Mouse (Mus musculus): ENCODE measurements around the gene Gm5134.

DNA sequence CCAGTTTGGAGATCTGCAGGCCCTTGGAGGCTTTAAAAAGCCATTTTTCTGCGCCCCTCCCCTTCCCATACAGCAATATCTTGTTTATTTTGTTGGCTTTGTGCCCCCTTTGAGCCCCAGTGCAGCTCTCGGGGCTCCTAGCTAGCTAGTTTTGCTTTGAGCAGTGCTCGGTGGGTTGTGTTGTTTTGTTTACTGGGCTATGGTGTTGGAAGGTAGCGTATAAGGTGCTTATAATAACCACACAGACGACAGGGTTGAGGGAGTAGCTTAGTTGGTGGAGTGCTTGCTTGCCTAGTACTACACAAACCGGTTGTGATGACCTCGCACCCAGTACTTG lies 78.8 kb downstream of the Gm5134 start:
- TF ChIP-seq CTCF (IDR thresholded peaks at IDR 0.05) (no peak), EP300 (IDR thresholded peaks at IDR 0.05) (no peak)

Measured in lung, postnatal 0 days (tissue).